Mouse (Mus musculus) embryonic facial prominence, embryonic 10.5 days (tissue): ENCODE results near the gene Dock6. TPM values are rescaled to one million over a fixed set of nuclear protein-coding genes. Genes with fewer than 3 reads are reported as not detected.
A peak's percentile ranks its signal among the peaks of the same experiment; 100 is the strongest.

Source experiments
- DNase-seq: peaks from one replicate; pipeline ENCODE4 v3.0.0-alpha.2; 2017; ENCODE audit warnings: low spot score
- H3K27ac ChIP-seq: fragments of 300-500 bp; sonication (generic); replicated peaks from 2 replicates; pipeline ENCODE4 v1.5.1; 2016; ENCODE audit warnings: mild to moderate bottlenecking
- H3K27me3 ChIP-seq: fragments of 300-500 bp; sonication (generic); replicated peaks from 2 replicates; pipeline ENCODE4 v1.6.1; 2016; ENCODE audit warnings: low read depth, mild to moderate bottlenecking; ENCODE audit not compliant: poor library complexity, severe bottlenecking
- H3K36me3 ChIP-seq: fragments of 300-500 bp; sonication (generic); replicated peaks from 2 replicates; pipeline ENCODE4 v1.6.1; 2016; ENCODE audit warnings: mild to moderate bottlenecking, moderate library complexity
- H3K4me1 ChIP-seq: fragments of 300-500 bp; sonication (generic); 2 replicates; pipeline ENCODE4 v1.6.1; 2016
- H3K4me3 ChIP-seq: fragments of 300-500 bp; sonication (generic); 2 replicates; pipeline ENCODE4 v1.5.1; 2016; ENCODE audit warnings: mild to moderate bottlenecking, moderate library complexity
- H3K9me3 ChIP-seq: fragments of 300-500 bp; sonication (generic); 2 replicates; pipeline ENCODE4 v1.6.1; 2016; ENCODE audit warnings: mild to moderate bottlenecking
- WGBS: fragments of 180-500 bp; shearing (Covaris S2); methylation state at CpG from one replicate; pipeline ENCODE4 v1.1.7; 2016; 5-methylcytosine and 5-hydroxymethylcytosine counted together
- polyA plus RNA-seq: library from polyadenylated mRNA; unstranded; fragments of >200 nt; fragmentation: Nextera tagmentation; extraction: Ambion mirVana; gene quantifications from 2 replicates; pipeline ENCODE4 v1.2.1, GENCODE M21; 2016

The Dock6 gene
- polyA plus RNA-seq, 1 experiment from 2014 or later = 27.2 TPM

DNA sequence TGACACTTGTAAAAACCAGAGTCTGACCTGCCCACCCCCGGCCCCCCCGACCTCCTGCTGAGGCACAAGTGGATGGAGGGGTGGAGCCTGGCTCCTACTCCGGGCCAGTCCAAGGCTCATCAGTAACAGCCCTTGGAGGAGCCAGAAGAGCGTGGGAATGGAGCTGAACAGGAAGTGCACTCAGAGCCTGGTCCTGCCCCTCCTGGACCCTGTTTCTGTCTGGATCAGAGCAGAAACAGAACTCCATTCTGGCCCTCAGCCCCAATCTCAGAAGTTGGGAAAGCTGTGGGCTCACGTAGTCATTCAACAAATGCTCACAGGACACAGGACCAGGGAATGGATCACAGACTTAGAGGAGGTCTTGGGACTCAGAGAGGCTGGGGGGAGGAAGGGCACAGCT, 10.0 kb downstream of the Dock6 start:
- Histone ChIP-seq H3K4me3 (no peak overlapping the region), H3K9me3 (no peaks in the 10 kb centered on the region), H3K27me3 (no peaks in the 10 kb centered on the region), H3K4me1 (peaks cover 44% of the 10 kb centered on the region), H3K36me3 (peaks cover 91% of the 10 kb centered on the region), H3K27ac (peak overlapping the region; percentile 26; the same call in 1 of the 2 replicates)
- DNase-seq = no peak
- WGBS = 61% methylated on average over 5 of the region's 5 CpGs

DNA sequence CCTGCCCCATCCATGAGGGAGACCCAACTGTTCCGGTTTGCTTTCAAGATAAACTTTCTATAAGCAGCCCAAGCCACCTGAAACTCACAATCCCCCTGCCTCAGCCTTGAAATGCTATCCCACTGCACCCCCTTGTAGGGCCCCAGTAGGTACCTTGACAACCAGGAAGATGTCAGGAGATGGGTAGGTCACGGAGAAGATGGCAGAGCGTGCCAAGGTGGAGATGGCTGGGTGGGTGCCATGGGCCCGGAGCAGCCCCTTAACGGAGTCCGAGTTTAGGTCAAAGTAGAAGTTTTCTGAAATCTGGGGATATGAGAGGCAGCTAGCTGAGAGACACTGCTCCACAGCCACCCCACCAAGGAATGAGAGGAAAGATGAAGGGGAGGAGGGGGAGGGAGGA, 11.1 kb downstream of the Dock6 start:
- Histone ChIP-seq H3K27ac (no peak overlapping the region), H3K4me1 (peaks cover 33% of the 10 kb centered on the region), H3K27me3 (no peaks in the 10 kb centered on the region), H3K36me3 (peaks cover 95% of the 10 kb centered on the region), H3K4me3 (no peak overlapping the region), H3K9me3 (no peaks in the 10 kb centered on the region)
- DNase-seq = no peak
- 92% methylated on average over 6 of the region's 6 CpGs for WGBS

DNA sequence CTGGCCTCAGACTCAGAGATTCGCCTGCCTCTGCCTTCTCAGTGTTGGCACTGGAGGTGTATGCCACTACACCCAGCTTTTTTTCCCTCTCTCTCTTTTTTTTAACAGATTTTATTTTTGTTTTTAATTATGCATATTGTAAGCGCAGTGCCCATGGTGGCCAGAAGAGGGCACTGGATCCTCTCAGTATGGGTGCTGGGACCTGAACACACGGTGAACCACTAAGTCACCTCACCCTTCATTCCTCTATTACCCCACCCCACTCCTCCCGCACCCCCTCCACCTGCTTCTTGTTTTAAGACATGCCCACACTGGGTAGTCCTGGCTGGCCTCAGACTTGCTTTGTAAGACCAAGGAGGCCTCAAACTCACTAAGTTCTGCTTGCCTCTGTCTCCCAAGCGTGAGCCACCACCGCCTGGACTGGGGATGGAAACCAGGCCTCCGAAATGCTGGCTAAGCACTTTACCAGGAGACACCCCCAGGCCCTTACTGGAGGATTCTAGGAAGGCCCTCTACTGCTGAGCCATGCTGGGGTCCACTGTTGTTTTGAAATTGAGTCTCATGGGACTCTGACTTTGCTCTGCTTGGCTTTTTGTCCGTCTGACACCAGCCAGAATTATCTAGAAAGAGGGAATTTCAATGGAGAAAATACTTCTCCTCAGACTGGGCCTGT, 12.2 kb downstream of the Dock6 start:
- H3K4me1 ChIP-seq = peaks cover 23% of the 10 kb centered on the region
- no peaks in the 10 kb centered on the region for H3K27me3 ChIP-seq
- 57% methylated on average over 8 of the region's 8 CpGs for WGBS
- no peak overlapping the region for H3K4me3 ChIP-seq
- H3K27ac ChIP-seq = no peak overlapping the region
- peaks cover 97% of the 10 kb centered on the region for H3K36me3 ChIP-seq
- no peaks in the 10 kb centered on the region for H3K9me3 ChIP-seq
- peak; percentile 60 for DNase-seq

DNA sequence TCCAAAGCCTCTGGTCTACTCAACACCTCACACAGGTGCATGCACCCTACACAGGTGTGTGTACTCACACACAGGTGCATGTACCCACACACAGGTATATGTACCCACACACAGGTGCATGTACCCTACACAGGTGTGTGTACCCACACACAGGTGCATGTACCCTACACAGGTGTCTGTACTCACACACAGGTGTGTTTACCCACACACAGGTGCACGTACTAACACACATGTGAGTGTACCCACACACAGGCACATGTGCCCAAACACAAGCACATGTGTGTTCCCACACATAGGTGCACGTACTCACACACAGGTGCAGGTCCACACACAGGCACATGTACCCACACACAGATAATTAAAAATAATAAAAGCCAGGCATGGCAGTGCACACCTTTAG, 14.7 kb downstream of the Dock6 start:
- H3K4me3 ChIP-seq = no peak overlapping the region
- H3K9me3 ChIP-seq = no peaks in the 10 kb centered on the region
- no peaks in the 10 kb centered on the region for H3K27me3 ChIP-seq
- WGBS = 91% methylated on average over 2 of the region's 2 CpGs
- DNase-seq = no peak
- peaks cover 95% of the 10 kb centered on the region for H3K36me3 ChIP-seq
- H3K27ac ChIP-seq = no peak overlapping the region
- peaks cover 15% of the 10 kb centered on the region for H3K4me1 ChIP-seq

DNA sequence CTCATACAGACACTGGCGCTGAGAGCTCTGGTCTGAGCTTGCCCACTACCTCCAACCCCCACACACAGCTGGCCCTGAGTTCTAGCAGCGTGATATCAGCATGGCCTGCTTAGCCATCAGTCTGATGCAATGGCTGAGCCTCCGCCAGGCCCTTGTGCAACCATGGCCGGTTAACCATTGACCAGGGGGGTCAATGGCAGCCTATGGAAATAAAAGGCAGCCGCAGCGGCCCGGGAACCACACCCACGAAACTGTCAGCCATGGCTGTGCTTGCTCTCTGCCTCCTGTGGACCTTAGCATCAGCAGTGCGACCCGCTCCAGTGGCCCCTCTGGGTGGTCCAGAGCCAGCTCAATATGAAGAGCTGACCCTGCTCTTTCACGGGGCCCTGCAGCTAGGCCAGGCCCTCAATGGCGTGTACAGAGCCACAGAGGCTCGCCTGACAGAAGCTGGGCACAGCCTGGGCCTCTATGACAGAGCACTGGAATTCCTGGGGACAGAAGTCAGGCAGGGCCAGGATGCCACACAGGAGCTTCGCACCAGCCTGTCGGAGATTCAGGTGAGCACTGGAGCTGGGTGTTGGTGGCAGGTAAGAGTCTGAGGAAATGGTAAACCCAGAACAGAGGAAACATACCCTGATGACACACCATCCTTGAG, 17.1 kb downstream of the Dock6 start, which contains the start of gene Angptl8:
Angptl8 (plus strand) TSS at position 253 of the 655 bp plus-strand sequence.
- Histone ChIP-seq H3K4me1 (0 out of 2 replicates have a peak, but pooled peaks cover 2% of the 10 kb centered on the region), H3K9me3 (no peaks in the 10 kb centered on the region), H3K27ac (no peak within 1 kb of the TSS), H3K36me3 (peaks cover 95% of the 10 kb centered on the region), H3K27me3 (no peaks in the 10 kb centered on the region), H3K4me3 (no peak within 1 kb of the TSS)
- WGBS = 89% methylated on average over 15 of the region's 15 CpGs
- DNase-seq = no peak

DNA sequence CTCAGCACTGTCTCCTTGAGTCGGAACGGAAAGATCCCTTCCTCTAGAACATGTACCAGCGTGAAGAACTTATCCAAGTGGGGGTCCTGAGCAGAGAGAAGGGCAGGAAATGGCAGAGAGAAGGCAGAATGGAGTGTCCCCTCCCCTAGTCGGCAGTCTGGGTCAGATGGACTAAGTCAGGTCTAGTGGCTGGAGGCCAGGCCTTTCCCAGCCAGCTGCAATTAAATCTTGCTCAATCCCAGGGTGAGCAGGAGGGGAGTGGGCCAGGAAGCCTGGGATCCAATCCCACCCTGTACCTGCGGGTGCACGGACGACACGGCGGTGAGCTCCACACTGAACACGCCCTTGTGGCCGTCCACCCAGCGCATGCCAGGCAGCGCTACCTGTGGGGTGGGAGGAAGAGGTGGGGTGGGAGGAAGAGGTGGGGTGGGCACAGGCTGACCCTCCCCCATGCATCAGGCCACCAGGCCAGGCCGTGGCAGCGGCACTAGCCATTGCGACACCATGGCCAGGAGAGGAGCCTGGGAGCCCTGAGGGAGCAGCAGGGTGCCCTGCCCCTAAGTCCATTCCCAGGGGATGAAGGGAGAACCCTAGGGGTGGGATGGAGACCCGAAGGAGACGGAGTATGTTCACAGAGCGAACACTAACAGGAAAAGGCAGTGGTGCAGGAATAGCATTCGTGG, 20.7 kb downstream of the Dock6 start:
- 90% methylated on average over 20 of the region's 20 CpGs for WGBS
- no peak for DNase-seq
- H3K4me1 ChIP-seq = no peaks in the 10 kb centered on the region
- peaks cover 87% of the 10 kb centered on the region for H3K36me3 ChIP-seq
- no peak overlapping the region for H3K27ac ChIP-seq
- H3K27me3 ChIP-seq = no peaks in the 10 kb centered on the region
- no peaks in the 10 kb centered on the region for H3K9me3 ChIP-seq
- H3K4me3 ChIP-seq = no peak overlapping the region

DNA sequence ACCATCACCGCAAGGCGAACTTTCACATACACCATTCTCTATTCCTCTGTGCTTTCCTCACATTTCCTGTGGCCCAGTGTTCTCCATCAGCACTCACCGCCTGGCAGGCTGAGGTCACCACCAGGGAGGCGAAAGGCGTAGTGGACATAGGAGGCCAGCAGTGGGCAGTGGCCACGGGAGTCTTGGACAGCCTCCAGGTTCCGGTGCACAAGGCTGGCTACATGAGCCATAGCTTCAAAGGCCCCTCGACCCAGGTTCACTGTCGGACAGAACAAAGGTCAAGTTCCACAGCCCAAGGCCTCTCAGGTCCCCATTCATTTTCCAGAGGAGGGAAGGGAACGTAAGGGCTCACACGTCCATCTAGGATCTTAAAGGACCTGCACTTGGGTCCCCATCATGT, 21.5 kb downstream of the Dock6 start:
- Histone ChIP-seq H3K27ac (no peak overlapping the region), H3K4me1 (no peaks in the 10 kb centered on the region), H3K36me3 (peaks cover 80% of the 10 kb centered on the region), H3K4me3 (no peak overlapping the region), H3K27me3 (no peaks in the 10 kb centered on the region), H3K9me3 (no peaks in the 10 kb centered on the region)
- no peak for DNase-seq
- 86% methylated on average over 11 of the region's 11 CpGs for WGBS

DNA sequence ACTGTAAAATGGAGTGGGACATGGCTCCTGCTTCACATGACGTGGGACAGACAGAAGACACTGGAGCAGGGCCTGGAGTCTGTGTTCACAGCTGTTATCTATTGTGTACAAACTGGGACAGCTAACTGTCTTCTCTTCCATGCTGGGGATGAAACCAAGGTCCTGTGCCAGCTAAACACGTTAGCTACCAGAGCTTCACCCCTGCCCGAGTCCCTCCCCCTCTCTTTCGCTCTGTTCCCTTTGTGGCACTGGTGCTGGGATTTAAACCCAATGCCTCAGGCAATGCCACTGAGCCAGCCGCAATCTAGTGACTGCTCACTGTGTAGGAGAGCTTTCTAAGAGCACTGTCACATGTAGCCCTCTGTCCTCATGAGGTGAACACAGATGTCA, 22.0 kb downstream of the Dock6 start:
- Histone ChIP-seq H3K27me3 (no peaks in the 10 kb centered on the region), H3K4me1 (peaks cover 3% of the 10 kb centered on the region; the same call in 1 of the 2 replicates), H3K4me3 (no peak overlapping the region), H3K9me3 (no peaks in the 10 kb centered on the region), H3K27ac (no peak overlapping the region), H3K36me3 (peaks cover 76% of the 10 kb centered on the region)
- DNase-seq = no peak
- WGBS = 80% methylated on average over 5 of the region's 5 CpGs

DNA sequence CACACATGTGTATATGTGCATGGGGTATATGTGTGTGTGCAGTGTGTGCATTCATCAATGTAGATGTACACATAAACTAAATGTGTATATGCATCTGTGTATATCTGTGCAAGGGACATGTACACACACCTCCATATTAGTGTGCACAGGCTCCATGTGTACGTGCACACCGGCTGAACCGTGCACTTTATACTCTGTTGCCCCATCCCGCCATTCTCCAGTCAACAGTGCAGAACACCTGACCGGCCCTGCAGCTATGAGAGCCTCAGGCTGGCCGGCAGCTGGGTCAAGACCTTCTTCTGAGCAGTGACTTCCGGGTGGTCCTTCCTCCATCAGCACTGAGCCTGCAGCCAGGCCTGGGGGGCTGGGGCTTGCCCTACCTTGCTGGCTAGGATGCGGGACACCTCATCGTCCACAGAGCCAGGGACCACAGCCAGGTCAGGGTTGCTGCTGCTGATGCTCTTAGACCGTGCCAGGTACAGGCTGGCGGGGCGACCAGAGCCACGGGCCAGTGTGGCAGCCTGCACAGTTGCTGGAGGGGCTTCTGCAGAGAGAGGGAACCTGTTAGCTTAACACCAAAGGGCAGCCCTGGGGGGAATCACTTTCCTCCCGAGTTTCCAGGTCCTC, 22.5 kb downstream of the Dock6 start:
- WGBS = 89% methylated on average over 14 of the region's 14 CpGs
- Histone ChIP-seq H3K4me1 (peaks cover 8% of the 10 kb centered on the region; the same call in 1 of the 2 replicates), H3K4me3 (no peak overlapping the region), H3K27ac (no peak overlapping the region), H3K36me3 (peaks cover 76% of the 10 kb centered on the region), H3K27me3 (no peaks in the 10 kb centered on the region), H3K9me3 (no peaks in the 10 kb centered on the region)
- DNase-seq = no peak

DNA sequence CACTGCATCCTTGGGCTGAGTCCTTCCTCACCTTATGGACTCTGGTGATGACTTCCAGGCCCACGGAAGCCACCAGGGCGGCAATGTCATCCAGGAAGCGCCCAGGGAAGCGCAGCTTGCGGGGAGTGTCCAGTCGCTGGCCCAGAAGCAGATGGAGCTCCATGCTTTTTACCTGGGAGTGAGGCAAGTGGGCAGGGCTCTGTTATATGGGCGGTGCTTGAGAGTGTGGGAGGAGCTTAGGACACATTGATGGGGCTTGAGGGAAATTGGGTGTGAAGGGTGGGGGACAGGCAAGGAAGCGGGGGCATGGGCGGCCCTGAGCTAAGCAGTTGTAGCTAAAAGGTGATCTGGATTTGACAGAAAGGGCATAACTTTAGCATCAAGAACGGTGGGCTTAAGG, 28.1 kb downstream of the Dock6 start:
- no peaks in the 10 kb centered on the region for H3K9me3 ChIP-seq
- H3K36me3 ChIP-seq = peaks cover 43% of the 10 kb centered on the region
- H3K27me3 ChIP-seq = no peaks in the 10 kb centered on the region
- WGBS = 60% methylated on average over 10 of the region's 10 CpGs
- peaks cover 12% of the 10 kb centered on the region; the same call in 1 of the 2 replicates for H3K4me1 ChIP-seq
- no peak for DNase-seq
- no peak overlapping the region for H3K4me3 ChIP-seq
- H3K27ac ChIP-seq = no peak overlapping the region

DNA sequence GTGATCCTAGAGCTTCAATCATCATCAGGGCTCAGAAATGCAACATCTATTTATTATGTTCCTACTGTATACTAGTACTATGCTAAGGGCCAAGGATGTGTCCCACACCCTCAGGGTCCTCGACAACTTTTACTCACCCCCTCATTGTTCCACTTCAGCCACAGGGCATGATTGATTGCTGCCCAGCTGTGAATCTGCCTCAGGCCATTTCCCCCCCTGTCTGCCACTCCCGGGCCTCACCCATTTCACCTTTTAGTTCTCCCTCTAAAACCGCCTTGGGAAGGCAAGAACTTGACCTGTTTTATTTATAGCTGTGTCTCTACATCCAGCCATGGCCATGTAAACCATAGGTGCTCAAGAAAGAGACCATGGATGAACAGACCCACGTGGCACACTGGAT, 28.5 kb downstream of the Dock6 start:
- no peak overlapping the region for H3K4me3 ChIP-seq
- DNase-seq = no peak
- no peaks in the 10 kb centered on the region for H3K27me3 ChIP-seq
- H3K36me3 ChIP-seq = peaks cover 40% of the 10 kb centered on the region
- H3K9me3 ChIP-seq = no peaks in the 10 kb centered on the region
- H3K4me1 ChIP-seq = peaks cover 12% of the 10 kb centered on the region; the same call in 1 of the 2 replicates
- WGBS = 71% methylated on average over 4 of the region's 4 CpGs
- H3K27ac ChIP-seq = no peak overlapping the region

DNA sequence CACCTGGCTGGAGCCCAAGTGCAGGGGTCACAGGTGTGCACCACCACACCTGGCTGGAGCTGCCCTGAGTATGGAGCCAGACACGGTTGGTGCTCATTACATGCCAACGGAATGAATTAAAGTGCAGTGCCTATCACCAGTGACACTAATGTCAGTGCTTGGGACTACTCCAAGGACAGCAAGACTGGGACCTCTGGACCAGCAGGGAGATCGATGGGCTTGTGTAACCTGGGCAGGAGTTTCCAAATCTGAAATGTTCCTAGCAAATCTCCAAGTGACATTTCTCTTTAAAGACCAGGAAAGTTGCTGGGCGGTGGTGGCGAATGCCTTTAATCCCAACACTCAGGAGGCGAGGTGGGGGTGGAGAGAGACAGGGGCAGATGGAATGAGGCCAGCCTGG, 29.7 kb downstream of the Dock6 start:
- no peak overlapping the region for H3K27ac ChIP-seq
- no peaks in the 10 kb centered on the region for H3K27me3 ChIP-seq
- DNase-seq = no peak
- peaks cover 39% of the 10 kb centered on the region for H3K36me3 ChIP-seq
- no peaks in the 10 kb centered on the region for H3K9me3 ChIP-seq
- H3K4me3 ChIP-seq = no peak overlapping the region
- H3K4me1 ChIP-seq = peaks cover 12% of the 10 kb centered on the region; the same call in 1 of the 2 replicates
- WGBS = 84% methylated on average over 6 of the region's 6 CpGs
